Mouse (Mus musculus) adrenal gland, postnatal 14 days (tissue): ENCODE data around the gene Btbd17. TPM values are rescaled to one million over a fixed set of nuclear protein-coding genes. Genes with fewer than 3 reads are reported as not detected.

ENCODE experiments used
- DNase-seq: peaks from one replicate; pipeline ENCODE4 v3.0.0; 2021; ENCODE audit warnings: mixed read lengths
- long read RNA-seq, 2 experiments: library from polyadenylated mRNA; stranded (forward); transcript quantifications; one replicate each; pipeline ENCODE4 v2.0.0; 2021
- total RNA-seq: library from RNA; stranded (reverse); gene quantifications from 2 replicates; pipeline ENCODE4 v1.2.3, GENCODE M21; 2021

Btbd17 gene
- not detected in 2 replicates for total RNA-seq
- long read RNA-seq, experiment 1, result 0 reads
- long read RNA-seq, experiment 2, result 0 reads

DNA sequence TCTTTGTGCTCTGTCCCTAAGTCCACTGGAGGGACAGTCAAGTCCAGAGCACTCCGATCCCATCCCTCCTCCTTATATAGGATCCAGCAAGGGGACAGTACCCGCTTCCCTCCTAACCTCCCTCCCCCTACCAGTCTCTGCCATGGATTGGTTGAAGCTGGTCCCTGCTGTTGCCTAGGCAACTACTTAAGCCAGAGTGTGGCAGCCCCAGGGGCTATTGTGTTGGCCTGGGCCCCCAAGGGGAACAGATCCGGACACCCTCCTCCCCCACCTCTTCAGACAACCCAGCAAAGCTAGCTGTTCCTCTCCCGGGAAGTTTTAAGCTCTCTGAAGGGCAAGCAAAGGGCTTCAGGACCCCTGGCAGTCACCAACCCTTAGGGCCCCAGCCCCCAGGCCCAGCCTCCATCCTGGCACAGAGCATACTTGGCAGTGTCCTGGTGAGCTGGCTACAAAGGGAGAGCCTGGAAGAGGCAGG, at the start of gene Btbd17:
Gene Btbd17, minus strand, starts transcription at position 98 of the 475 bp plus-strand sequence.
- no peak for DNase-seq

DNA sequence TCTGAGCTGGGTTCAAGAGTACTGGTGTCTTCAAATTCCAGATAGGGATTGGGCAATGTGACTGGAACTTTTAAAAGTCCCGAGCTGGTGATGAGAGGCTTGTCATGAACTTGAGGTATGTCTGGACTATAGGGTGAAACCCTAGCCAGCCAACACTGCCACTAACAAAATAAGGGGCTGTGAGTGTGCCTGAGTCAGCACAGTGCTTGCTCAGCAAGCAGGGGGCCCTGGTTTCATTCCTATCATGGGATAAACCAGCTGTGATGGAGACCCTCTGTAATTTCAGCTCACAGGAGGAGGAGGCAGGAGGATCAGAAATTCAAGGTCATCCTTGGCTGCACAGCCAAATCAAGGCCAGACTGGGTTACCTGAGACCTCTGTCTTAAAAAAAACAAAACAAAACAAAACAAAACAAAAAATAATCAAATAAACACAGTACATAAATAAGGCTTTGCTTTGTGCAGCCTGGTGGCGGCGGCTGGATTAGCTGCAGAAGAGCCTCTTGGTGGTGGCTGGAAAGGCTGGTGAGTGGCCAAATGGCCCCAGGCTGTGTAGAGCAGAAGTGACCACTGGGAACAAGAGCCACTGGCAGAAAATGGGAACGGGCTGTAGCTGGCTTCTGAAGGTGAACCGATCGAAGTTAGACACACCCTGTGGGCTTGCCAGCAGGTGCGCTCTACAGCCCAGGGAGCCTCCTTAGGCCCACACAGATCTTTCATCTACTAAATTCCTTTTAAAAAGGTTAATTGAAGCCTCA, 48.9 kb upstream of the Btbd17 start:
- DNase-seq, result no peak

GRCm38 (mm10) chr11:114843818-114844463, 48.2 kb upstream of the Btbd17 start:
- DNase-seq, result peak; percentile 18

- DNase-seq, result no peak
Measured at GRCm38 (mm10) chr11:114833166-114833565, 37.4 kb upstream of the Btbd17 start.

- no peak for DNase-seq
Measured at GRCm38 (mm10) chr11:114830433-114830773, 34.7 kb upstream of the Btbd17 start.

GRCm38 (mm10) chr11:114829499-114830432, 34.0 kb upstream of the Btbd17 start:
- DNase-seq, result peak; percentile 81

- no peak for DNase-seq
Measured at GRCm38 (mm10) chr11:114826686-114827085, 30.9 kb upstream of the Btbd17 start.

DNA sequence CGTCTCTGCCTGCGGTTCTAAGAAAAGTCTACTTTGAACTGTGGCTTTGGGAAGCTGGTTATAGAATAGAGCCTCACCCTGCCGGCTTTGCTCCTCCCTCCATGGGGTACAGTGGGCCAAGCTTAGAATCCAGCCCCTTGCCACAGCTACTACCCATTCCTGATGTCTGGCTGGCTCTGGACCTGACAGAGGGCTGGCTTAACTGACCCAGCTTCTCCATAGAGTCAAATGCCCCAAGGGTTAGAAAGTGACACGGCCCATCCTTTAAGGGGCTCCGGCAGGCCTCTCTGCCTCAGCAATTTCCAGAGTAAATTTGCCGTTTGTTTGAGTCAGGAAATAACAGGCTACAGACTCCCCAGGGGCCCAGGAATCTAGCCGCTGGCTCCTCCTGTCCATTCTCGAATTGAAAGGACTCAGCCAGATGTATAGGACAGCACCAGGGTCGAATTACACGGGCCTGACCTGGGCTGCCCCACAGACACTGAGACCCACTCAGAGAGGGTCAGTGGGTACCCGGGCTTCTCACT, 27.5 kb upstream of the Btbd17 start:
- DNase-seq, result no peak

- DNase-seq, result no peak
Measured at GRCm38 (mm10) chr11:114822727-114823126, 27.0 kb upstream of the Btbd17 start.

DNA sequence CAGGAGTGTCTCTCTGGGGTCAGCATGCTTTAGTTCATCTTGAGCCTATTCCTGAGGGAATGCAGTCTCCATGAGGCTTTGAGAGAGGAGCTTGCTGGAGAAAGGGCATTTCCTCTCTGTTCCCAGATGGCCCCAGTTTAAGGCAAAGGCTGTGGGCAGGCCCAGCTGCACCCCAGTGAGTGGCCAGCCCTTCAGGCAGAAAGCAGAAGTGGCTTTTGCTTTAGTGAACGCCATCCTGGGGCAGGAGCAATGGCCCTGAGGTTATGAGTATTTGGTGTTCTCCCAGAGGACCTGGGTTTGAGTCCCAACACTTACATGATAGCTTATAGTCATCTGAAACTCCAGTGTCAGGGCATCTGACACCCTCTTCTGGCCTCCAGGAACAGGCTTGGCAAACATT, 25.6 kb upstream of the Btbd17 start:
- no peak for DNase-seq

DNA sequence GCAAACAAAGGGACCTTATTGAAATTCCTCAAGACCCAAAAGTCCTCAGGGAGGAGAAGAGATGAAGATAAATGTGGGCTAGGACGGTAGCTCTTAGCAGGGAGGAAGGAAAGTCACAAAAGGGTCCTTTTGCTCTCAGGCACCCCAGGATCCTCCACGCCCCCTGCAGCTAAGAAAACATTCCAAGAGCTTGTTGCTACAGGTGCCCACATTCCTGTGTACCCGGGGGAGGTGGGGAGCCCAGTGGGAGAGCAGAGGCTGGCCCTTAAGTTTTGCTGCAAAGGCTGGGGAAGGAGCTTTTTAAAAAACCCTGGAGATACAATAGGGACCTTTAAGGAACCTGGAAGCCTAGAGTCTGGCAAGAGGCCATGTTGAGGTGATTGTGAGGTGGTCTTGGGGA, 24.7 kb upstream of the Btbd17 start:
- no peak for DNase-seq

- no peak for DNase-seq
Measured at GRCm38 (mm10) chr11:114819110-114819509, 23.4 kb upstream of the Btbd17 start.

- no peak for DNase-seq
Measured at GRCm38 (mm10) chr11:114818185-114818584, 22.4 kb upstream of the Btbd17 start.

GRCm38 (mm10) chr11:114816934-114817333, 21.2 kb upstream of the Btbd17 start:
- DNase-seq, result no peak

GRCm38 (mm10) chr11:114814873-114815592, 19.3 kb upstream of the Btbd17 start:
- no peak for DNase-seq

GRCm38 (mm10) chr11:114812731-114813240, 17.0 kb upstream of the Btbd17 start:
- DNase-seq, result peak; percentile 95

- DNase-seq, result no peak
Measured at GRCm38 (mm10) chr11:114810344-114810743, 14.6 kb upstream of the Btbd17 start.

GRCm38 (mm10) chr11:114809371-114809770, 13.6 kb upstream of the Btbd17 start:
- no peak for DNase-seq

GRCm38 (mm10) chr11:114807686-114808427, 12.1 kb upstream of the Btbd17 start:
- no peak for DNase-seq

- DNase-seq, result no peak
Measured at GRCm38 (mm10) chr11:114807025-114807424, 11.3 kb upstream of the Btbd17 start.

DNA sequence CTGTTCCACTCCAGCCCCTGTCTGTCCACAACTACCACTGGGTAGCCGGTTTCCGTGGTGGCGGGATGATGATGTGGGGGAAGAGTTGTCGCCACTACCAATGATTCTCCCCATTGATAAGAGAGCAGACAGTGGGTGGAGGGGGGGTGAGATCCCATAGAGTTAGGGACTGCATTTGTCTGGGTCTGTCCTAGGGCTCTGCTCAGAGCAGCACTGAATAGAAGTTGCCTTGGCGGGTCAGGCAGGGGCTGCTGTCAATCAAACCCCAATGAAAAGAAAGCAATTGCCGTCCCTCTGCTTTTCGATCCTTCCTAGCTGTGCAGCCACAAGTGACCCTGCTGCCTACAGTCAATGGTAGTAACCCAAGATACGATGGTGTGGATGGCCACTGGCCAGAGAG, 8.2 kb upstream of the Btbd17 start:
- no peak for DNase-seq
